Mouse (Mus musculus) B cell, adult 2 months (primary cell): ENCODE measurements around the gene Cacnb3.
"Not testable (repeated sequence)": the region's sequence is repeated elsewhere in the genome, so short reads cannot be mapped to it uniquely, and the experiment has no call there.

ENCODE experiments used
- DNase-seq, 2 experiments: peaks; one replicate each; pipeline ENCODE4 v3.0.0; 2022

The Cacnb3 gene

GRCm38 (mm10) chr15:98630540-98630939, at the start of gene Cacnb3:
Gene Cacnb3 (plus strand): TSS chr15:98630840.
- DNase-seq: no peak

GRCm38 (mm10) chr15:98582410-98582809, 48.2 kb upstream of the Cacnb3 start:
- DNase-seq: no peak

GRCm38 (mm10) chr15:98582996-98583395, 47.6 kb upstream of the Cacnb3 start:
- DNase-seq: no peak

- no peak for DNase-seq
Measured at GRCm38 (mm10) chr15:98585421-98585820, 45.2 kb upstream of the Cacnb3 start.

- DNase-seq: not testable (repeated sequence)
Measured at GRCm38 (mm10) chr15:98586141-98586540, 44.5 kb upstream of the Cacnb3 start.

- no peak for DNase-seq
Measured at GRCm38 (mm10) chr15:98587751-98588150, 42.9 kb upstream of the Cacnb3 start.

GRCm38 (mm10) chr15:98589640-98590336, 40.9 kb upstream of the Cacnb3 start:
- DNase-seq: no peak

GRCm38 (mm10) chr15:98591396-98591795, 39.2 kb upstream of the Cacnb3 start:
- no peak for DNase-seq

GRCm38 (mm10) chr15:98594193-98594592, 36.4 kb upstream of the Cacnb3 start:
- no peak for DNase-seq

- no peak for DNase-seq
Measured at GRCm38 (mm10) chr15:98595049-98595448, 35.6 kb upstream of the Cacnb3 start.

GRCm38 (mm10) chr15:98596609-98597008, 34.0 kb upstream of the Cacnb3 start:
- DNase-seq: no peak

GRCm38 (mm10) chr15:98600036-98600709, 30.5 kb upstream of the Cacnb3 start:
- no peak for DNase-seq

GRCm38 (mm10) chr15:98601832-98602190, 28.8 kb upstream of the Cacnb3 start:
- no peak for DNase-seq

- DNase-seq: no peak
Measured at GRCm38 (mm10) chr15:98602191-98602881, 28.3 kb upstream of the Cacnb3 start.

- no peak for DNase-seq
Measured at GRCm38 (mm10) chr15:98602921-98603458, 27.6 kb upstream of the Cacnb3 start.

GRCm38 (mm10) chr15:98604041-98604575, 26.5 kb upstream of the Cacnb3 start:
- no peak for DNase-seq

- DNase-seq: no peak
Measured at GRCm38 (mm10) chr15:98606051-98606536, 24.5 kb upstream of the Cacnb3 start.

- no peak for DNase-seq
Measured at GRCm38 (mm10) chr15:98606739-98607138, 23.9 kb upstream of the Cacnb3 start.

- no peak for DNase-seq
Measured at GRCm38 (mm10) chr15:98607557-98607956, 23.1 kb upstream of the Cacnb3 start.

- DNase-seq: peak in 1 of 2 experiments; percentile 5
Measured at GRCm38 (mm10) chr15:98608058-98608783, 22.4 kb upstream of the Cacnb3 start.

GRCm38 (mm10) chr15:98608784-98609250, 21.8 kb upstream of the Cacnb3 start:
- peak; percentile 30 to 33 for DNase-seq
